Mouse (Mus musculus) CH12.LX (cell line): ENCODE results near the gene Sec24c.

Source experiments
- CTCF ChIP-seq, 2 experiments: IDR thresholded peaks in 1 of 2; conservative IDR thresholded peaks in 1 of 2; 2 replicates each; pipeline ENCODE4 v1.5.1; 2011 to 2012; ENCODE audit warnings: low read depth in 2 of 2, low read length in 2 of 2, improper control_type of control experiment in 1 of 2, inconsistent platforms in 1 of 2, mild to moderate bottlenecking in 1 of 2, moderate library complexity in 1 of 2
- MAZ ChIP-seq: IDR thresholded peaks from 2 replicates; pipeline ENCODE4 v1.6.1; 2012; ENCODE audit warnings: low read depth, mild to moderate bottlenecking, inconsistent platforms, low read length, improper control_type of control experiment, moderate library complexity
- POLR2A ChIP-seq: IDR thresholded peaks from 2 replicates; pipeline ENCODE4 v1.6.1; 2011; ENCODE audit warnings: low read depth, mild to moderate bottlenecking, improper control_type of control experiment, low read length
- USF2 ChIP-seq: conservative IDR thresholded peaks from 2 replicates; pipeline ENCODE4 v1.6.1; 2011; ENCODE audit warnings: low read depth, low read length, improper control_type of control experiment
- ZMIZ1 ChIP-seq: IDR thresholded peaks from 2 replicates; pipeline ENCODE4 v1.6.1; 2012; ENCODE audit warnings: low read depth, mild to moderate bottlenecking, inconsistent platforms, low read length, improper control_type of control experiment
- ZNF384 ChIP-seq: IDR thresholded peaks from 2 replicates; pipeline ENCODE4 v1.6.1; 2012; ENCODE audit warnings: low read depth, low read length, improper control_type of control experiment, inconsistent platforms

DNA sequence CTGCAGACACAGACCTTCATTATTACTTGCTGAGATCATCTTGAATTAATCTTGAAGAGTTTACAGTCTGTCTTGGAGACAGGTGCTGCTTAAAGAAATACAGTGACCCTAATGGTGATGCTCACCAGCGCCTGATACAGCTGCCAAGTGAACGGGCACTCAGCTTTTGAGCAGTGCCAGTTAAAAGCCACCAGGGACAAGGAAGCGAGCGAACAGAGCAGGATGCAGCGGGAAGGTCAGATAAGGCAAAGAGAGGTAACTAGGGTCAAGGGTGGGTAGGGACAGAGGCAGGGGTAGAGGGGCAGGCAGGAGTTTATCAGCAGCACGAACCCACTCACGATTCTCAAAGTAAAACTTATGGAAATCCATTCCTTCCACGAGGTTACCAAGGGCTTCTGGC lies 64.4 kb downstream of the Sec24c start:
- TF ChIP-seq USF2 (no peak), POLR2A (no peak), CTCF (conservative IDR thresholded peaks at IDR 0.05 in 1 of 2, IDR thresholded peaks at IDR 0.05 in 1 of 2; ENCODE audit: low read depth in 2 of 2, low read length in 2 of 2) (no peak), ZMIZ1 (no peak), ZNF384 (no peak), MAZ (no peak)
